Mouse (Mus musculus): ENCODE data around the gene Dpep2nb. TPM values are rescaled to one million over a fixed set of nuclear protein-coding genes. Genes with fewer than 3 reads are reported as not detected.
"Not testable (repeated sequence)": the region's sequence is repeated elsewhere in the genome, so short reads cannot be mapped to it uniquely, and the experiment has no call there.

Gene Dpep2nb
- total and polyA plus RNA-seq, 3 experiments, result 0.16 TPM; not detected in 2

GRCm38 (mm10) chr8:106038721-106039120 is 32.9 kb upstream of the Dpep2nb start:
- Histone ChIP-seq H3K4me3 (ENCODE audit: low read depth, low read length) (no peak overlapping the region), H3K4me1 (ENCODE audit: insufficient read depth, low read depth, low read length) (peaks cover under 1% of the 10 kb centered on the region; the same call in 1 of the 2 replicates), H3K27me3 (ENCODE audit: insufficient read depth, low read length) (no peaks in the 10 kb centered on the region), H3K36me3 (replicated peaks) (peaks cover 83% of the 10 kb centered on the region), H3K9me3 (replicated peaks) (no peaks in the 10 kb centered on the region)
- ATAC-seq (ENCODE audit: extremely low read depth, insufficient number of reproducible peaks, low FRiP score, poor library complexity, severe bottlenecking) (no peak), DNase-seq (ENCODE audit: low spot score) (no peak)
- no peak for TF ChIP-seq GATA1 (IDR thresholded peaks at IDR 0.05; ENCODE audit: borderline replicate concordance, low read length)

- Histone ChIP-seq H3K27me3 (ENCODE audit: insufficient read depth, low read length) (no peaks in the 10 kb centered on the region), H3K4me3 (ENCODE audit: low read depth, low read length) (no peak overlapping the region), H3K9me3 (replicated peaks) (no peaks in the 10 kb centered on the region), H3K36me3 (replicated peaks) (peaks cover 86% of the 10 kb centered on the region), H3K4me1 (ENCODE audit: insufficient read depth, low read depth, low read length) (peaks cover 11% of the 10 kb centered on the region)
- DNase-seq (ENCODE audit: low spot score) (peak; percentile 51), ATAC-seq (ENCODE audit: extremely low read depth, insufficient number of reproducible peaks, low FRiP score, poor library complexity, severe bottlenecking) (peak; percentile 54)
- no peak for TF ChIP-seq GATA2 (IDR thresholded peaks at IDR 0.05; ENCODE audit: borderline replicate concordance, low read depth, low read length)
- no peak for TF ChIP-seq GATA1 (IDR thresholded peaks at IDR 0.05; ENCODE audit: borderline replicate concordance, low read length)
- TF ChIP-seq POLR2AphosphoS5 (IDR thresholded peaks at IDR 0.05; ENCODE audit: insufficient replicate concordance, low read depth, low read length), result no peak
- TF ChIP-seq CTCF (IDR thresholded peaks at IDR 0.05; ENCODE audit: low read depth, low read length), result peak; percentile 92
These were observed 16.7 kb upstream of the Dpep2nb start for GRCm38 (mm10) chr8:106022483-106022882.

GRCm38 (mm10) chr8:106018039-106018438 is 12.3 kb upstream of the Dpep2nb start:
- ATAC-seq (ENCODE audit: extremely low read depth, insufficient number of reproducible peaks, low FRiP score, poor library complexity, severe bottlenecking), result no peak
- no peak for TF ChIP-seq CTCF (IDR thresholded peaks at IDR 0.05; ENCODE audit: low read depth, low read length)
- no peak for TF ChIP-seq POLR2AphosphoS5 (IDR thresholded peaks at IDR 0.05; ENCODE audit: insufficient replicate concordance, low read depth, low read length)
- Histone ChIP-seq H3K9me3 (replicated peaks) (no peaks in the 10 kb centered on the region), H3K4me3 (ENCODE audit: low read depth, low read length) (no peak overlapping the region), H3K4me1 (ENCODE audit: insufficient read depth, low read depth, low read length) (peaks cover 29% of the 10 kb centered on the region), H3K27me3 (ENCODE audit: insufficient read depth, low read length) (no peaks in the 10 kb centered on the region), H3K36me3 (replicated peaks) (peaks cover 77% of the 10 kb centered on the region)
- no peak for DNase-seq (ENCODE audit: low spot score)

- TF ChIP-seq POLR2AphosphoS5 (IDR thresholded peaks at IDR 0.05; ENCODE audit: insufficient replicate concordance, low read depth, low read length) (no peak), GATA2 (IDR thresholded peaks at IDR 0.05; ENCODE audit: borderline replicate concordance, low read depth, low read length) (no peak), GATA1 (IDR thresholded peaks at IDR 0.05; ENCODE audit: borderline replicate concordance, low read length) (no peak), CTCF (IDR thresholded peaks at IDR 0.05; ENCODE audit: low read depth, low read length) (no peak)
- H3K27me3 ChIP-seq (ENCODE audit: insufficient read depth, low read length), result no peaks in the 10 kb centered on the region
- ATAC-seq (ENCODE audit: extremely low read depth, insufficient number of reproducible peaks, low FRiP score, poor library complexity, severe bottlenecking) (peak; percentile 40), DNase-seq (ENCODE audit: low spot score) (peak; percentile 72)
- H3K4me1 ChIP-seq (ENCODE audit: insufficient read depth, low read depth, low read length), result peaks cover 29% of the 10 kb centered on the region
- no peaks in the 10 kb centered on the region for H3K9me3 ChIP-seq (replicated peaks)
- H3K36me3 ChIP-seq (replicated peaks), result peaks cover 70% of the 10 kb centered on the region
- H3K4me3 ChIP-seq (ENCODE audit: low read depth, low read length), result no peak overlapping the region
These were observed 11.4 kb upstream of the Dpep2nb start for GRCm38 (mm10) chr8:106017130-106017529.

GRCm38 (mm10) chr8:106016284-106016683 is 10.5 kb upstream of the Dpep2nb start:
- H3K4me3 ChIP-seq (ENCODE audit: low read depth, low read length), result no peak overlapping the region
- peaks cover 61% of the 10 kb centered on the region for H3K36me3 ChIP-seq (replicated peaks)
- TF ChIP-seq TAL1 (conservative IDR thresholded peaks at IDR 0.05; ENCODE audit: low read depth, low read length), result no peak
- TF ChIP-seq GATA1 (IDR thresholded peaks at IDR 0.05; ENCODE audit: borderline replicate concordance, low read length), result no peak
- TF ChIP-seq CTCF (IDR thresholded peaks at IDR 0.05; ENCODE audit: low read depth, low read length), result no peak
- no peak for TF ChIP-seq GATA2 (IDR thresholded peaks at IDR 0.05; ENCODE audit: borderline replicate concordance, low read depth, low read length)
- no peak for TF ChIP-seq POLR2AphosphoS5 (IDR thresholded peaks at IDR 0.05; ENCODE audit: insufficient replicate concordance, low read depth, low read length)
- DNase-seq (ENCODE audit: low spot score) (no peak), ATAC-seq (ENCODE audit: extremely low read depth, insufficient number of reproducible peaks, low FRiP score, poor library complexity, severe bottlenecking) (no peak)
- no peaks in the 10 kb centered on the region for H3K27me3 ChIP-seq (ENCODE audit: insufficient read depth, low read length)
- no peaks in the 10 kb centered on the region for H3K9me3 ChIP-seq (replicated peaks)
- H3K4me1 ChIP-seq (ENCODE audit: insufficient read depth, low read depth, low read length), result peaks cover 33% of the 10 kb centered on the region

- ATAC-seq (ENCODE audit: extremely low read depth, insufficient number of reproducible peaks, low FRiP score, poor library complexity, severe bottlenecking); H3K9me3 ChIP-seq (replicated peaks); H3K27me3 ChIP-seq (ENCODE audit: insufficient read depth, low read length): not testable (repeated sequence)
- TF ChIP-seq TAL1 (conservative IDR thresholded peaks at IDR 0.05; ENCODE audit: low read depth, low read length), result 0 out of 2 replicates have a peak, but pooled peaks have one; percentile 26
- H3K4me1 ChIP-seq (ENCODE audit: insufficient read depth, low read depth, low read length), result peaks cover 46% of the 10 kb centered on the region
- H3K36me3 ChIP-seq (replicated peaks), result peaks cover 46% of the 10 kb centered on the region
- H3K4me3 ChIP-seq (ENCODE audit: low read depth, low read length), result peak overlapping the region; percentile 99
- peak; percentile 46 for DNase-seq (ENCODE audit: low spot score)
These were observed 6.4 kb upstream of the Dpep2nb start for GRCm38 (mm10) chr8:106012203-106012602.

GRCm38 (mm10) chr8:106011643-106011986 is 5.8 kb upstream of the Dpep2nb start, which contains the start of gene Ddx28:
Gene Ddx28 (minus strand): TSS chr8:106011882.
- peaks cover 41% of the 10 kb centered on the region for H3K36me3 ChIP-seq (replicated peaks)
- H3K27me3 ChIP-seq (ENCODE audit: insufficient read depth, low read length), result no peaks in the 10 kb centered on the region
- no peak for TF ChIP-seq CTCF (IDR thresholded peaks at IDR 0.05; ENCODE audit: low read depth, low read length)
- peak within 1 kb of the TSS; percentile 99 for H3K4me3 ChIP-seq (ENCODE audit: low read depth, low read length)
- no peaks in the 10 kb centered on the region for H3K9me3 ChIP-seq (replicated peaks)
- DNase-seq (ENCODE audit: low spot score) (peak; percentile 40), ATAC-seq (ENCODE audit: extremely low read depth, insufficient number of reproducible peaks, low FRiP score, poor library complexity, severe bottlenecking) (no peak)
- H3K4me1 ChIP-seq (ENCODE audit: insufficient read depth, low read depth, low read length), result peaks cover 41% of the 10 kb centered on the region
